Mouse (Mus musculus) stomach, adult 2 months (tissue): Measurements from ENCODE around the gene Gm29644. TPM values are rescaled to one million over a fixed set of nuclear protein-coding genes. Genes with fewer than 3 reads are reported as not detected.

Experiments
- polyA plus RNA-seq: library from polyadenylated mRNA; depleted of rRNA; stranded (reverse); fragments of >200 nt; gene quantifications from 2 replicates; pipeline ENCODE4 v1.2.3, GENCODE M21; 2012; rRNA removed

The Gm29644 gene
- polyA plus RNA-seq: not detected in 2 replicates

GRCm38 (mm10) chrY:70303187-70303586 is at the start of gene Gm29644, which contains the start of gene Gm29423:
Gene Gm29644, minus strand, starts transcription at chrY:70303343.
Gene Gm29423, minus strand, starts transcription at chrY:70303287.

GRCm38 (mm10) chrY:70273542-70273941 is 29.6 kb downstream of the Gm29644 start, which contains the start of gene Gm21118:
Gene Gm21118, minus strand, starts transcription at chrY:70273642.

Other genes starting within 250 kb of the Gm29644 start
- not detected in 2 replicates for gene Gm21118, start 29.7 kb downstream of the Gm29644 start, polyA plus RNA-seq
- not detected in 2 replicates for gene Gm29423, start 56 bp downstream of the Gm29644 start, polyA plus RNA-seq
- not detected in 2 replicates for gene Gm20888, start 138.5 kb upstream of the Gm29644 start, polyA plus RNA-seq